Mouse (Mus musculus): ENCODE results near the gene 2810006K23Rik. TPM values are rescaled to one million over a fixed set of nuclear protein-coding genes. Genes with fewer than 3 reads are reported as not detected.

2810006K23Rik gene
- polyA plus RNA-seq, 1 experiment from 2014 or later: 22.1 TPM

GRCm38 (mm10) chr5:124366721-124367120, 38.8 kb downstream of the 2810006K23Rik start:
- 87% methylated on average over 3 of the region's 3 CpGs for WGBS
- Histone ChIP-seq H3K9me3 (no peaks in the 10 kb centered on the region), H3K4me1 (no peaks in the 10 kb centered on the region), H3K36me3 (peaks cover 42% of the 10 kb centered on the region), H3K27ac (no peak overlapping the region), H3K4me3 (no peak overlapping the region), H3K27me3 (ENCODE audit: insufficient read depth, poor library complexity, severe bottlenecking) (no peaks in the 10 kb centered on the region)
- DNase-seq (ENCODE audit: low spot score): no peak

DNA sequence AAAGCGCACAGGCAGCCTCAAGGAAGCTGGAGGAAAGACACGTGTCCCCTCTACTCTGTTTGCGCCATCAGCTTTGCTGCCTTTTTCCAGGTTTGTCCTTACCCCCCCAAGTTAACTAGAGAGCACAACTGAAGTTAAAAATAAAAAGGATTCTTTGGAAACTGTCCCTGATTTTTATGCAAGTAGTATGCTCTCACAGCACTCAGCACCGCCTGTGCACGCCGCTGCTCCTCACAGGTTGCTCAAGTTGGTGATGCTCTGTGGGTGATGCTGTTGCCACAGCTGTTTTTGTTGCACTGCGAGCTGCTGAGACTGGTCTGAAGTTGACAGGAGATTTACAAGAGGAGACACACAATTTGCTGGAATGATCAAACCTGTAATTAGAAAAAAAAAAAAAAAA, 46.4 kb downstream of the 2810006K23Rik start:
- WGBS: 98% methylated on average over 7 of the region's 7 CpGs
- Histone ChIP-seq H3K36me3 (peaks cover 96% of the 10 kb centered on the region), H3K9me3 (no peaks in the 10 kb centered on the region), H3K4me3 (no peak overlapping the region), H3K27me3 (ENCODE audit: insufficient read depth, poor library complexity, severe bottlenecking) (no peaks in the 10 kb centered on the region), H3K27ac (no peak overlapping the region), H3K4me1 (no peaks in the 10 kb centered on the region)
- DNase-seq (ENCODE audit: low spot score): peak; percentile 35

DNA sequence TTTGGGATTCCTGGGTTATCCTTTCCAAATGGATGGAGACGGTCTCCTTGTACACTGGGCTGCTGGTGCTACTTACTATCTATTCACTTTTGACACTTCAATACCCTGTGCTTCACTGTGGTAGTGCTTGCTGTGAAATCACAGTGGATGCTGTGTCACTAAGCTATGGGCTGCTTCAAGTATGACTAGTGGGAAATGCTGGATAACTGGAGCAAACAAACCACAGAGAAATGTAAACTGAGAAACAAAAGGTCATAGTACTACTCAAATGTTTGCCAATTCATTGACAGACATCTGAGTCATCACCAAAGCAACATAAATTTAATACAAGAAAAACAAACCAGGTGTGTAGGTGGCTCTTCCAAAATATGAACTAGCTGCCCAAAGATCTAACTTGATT, 48.5 kb downstream of the 2810006K23Rik start:
- 97% methylated on average over 1 of the region's 1 CpGs for WGBS
- H3K36me3 ChIP-seq: peaks cover 94% of the 10 kb centered on the region

DNA sequence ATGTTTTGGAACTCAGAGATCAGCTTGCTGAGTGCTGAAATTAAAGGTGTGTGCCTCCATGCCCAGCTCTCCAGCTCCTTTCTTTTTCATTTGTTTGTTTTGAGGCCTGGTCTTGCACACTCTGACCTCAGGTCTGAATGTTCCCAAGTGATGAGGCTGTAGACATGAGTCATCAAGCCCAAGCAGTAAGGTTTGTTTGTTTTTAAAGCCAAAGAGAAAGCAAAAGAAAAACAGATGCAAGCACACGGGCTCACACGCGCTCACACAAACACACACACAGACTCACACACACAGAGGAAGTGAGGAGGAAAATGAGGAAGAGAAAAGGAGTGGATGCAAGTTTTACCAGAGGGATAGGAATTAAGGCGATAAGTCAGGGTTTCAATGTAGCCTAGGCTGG, 49.3 kb downstream of the 2810006K23Rik start:
- WGBS: 90% methylated on average over 4 of the region's 4 CpGs
- H3K9me3 ChIP-seq: no peaks in the 10 kb centered on the region
- H3K4me1 ChIP-seq: no peaks in the 10 kb centered on the region
- H3K4me3 ChIP-seq: no peak overlapping the region
- no peak overlapping the region for H3K27ac ChIP-seq
- DNase-seq (ENCODE audit: low spot score): peak; percentile 33
- peaks cover 94% of the 10 kb centered on the region for H3K36me3 ChIP-seq
- H3K27me3 ChIP-seq (ENCODE audit: insufficient read depth, poor library complexity, severe bottlenecking): no peaks in the 10 kb centered on the region

More for the DNA sequence above, 48.5 kb downstream of the 2810006K23Rik start:
- H3K27me3 ChIP-seq (ENCODE audit: insufficient read depth, poor library complexity, severe bottlenecking): no peaks in the 10 kb centered on the region
- peak; percentile 6 for DNase-seq (ENCODE audit: low spot score)
- no peaks in the 10 kb centered on the region for H3K9me3 ChIP-seq
- no peak overlapping the region for H3K4me3 ChIP-seq
- H3K4me1 ChIP-seq: no peaks in the 10 kb centered on the region
- H3K27ac ChIP-seq: no peak overlapping the region

DNA sequence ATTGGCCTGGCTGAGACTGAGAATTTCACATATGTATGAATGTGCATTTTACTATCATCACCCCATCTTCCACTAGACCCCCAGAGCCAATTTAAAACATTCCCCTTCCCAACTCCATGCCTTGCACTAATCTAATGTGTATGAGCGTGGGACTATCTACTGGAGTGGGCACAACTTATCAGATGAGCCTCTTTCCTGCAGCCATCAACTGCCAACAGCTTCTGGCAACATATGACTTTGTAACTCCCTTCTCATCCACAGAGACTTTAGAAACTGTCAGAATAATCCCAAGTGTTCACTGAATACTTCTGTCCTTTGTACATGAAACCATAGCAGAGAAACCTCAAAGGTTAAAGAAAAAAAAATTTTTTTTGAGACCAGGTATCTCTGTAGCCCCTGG, 52.2 kb downstream of the 2810006K23Rik start:
- no peak for DNase-seq (ENCODE audit: low spot score)
- H3K4me1 ChIP-seq: no peaks in the 10 kb centered on the region
- H3K9me3 ChIP-seq: no peaks in the 10 kb centered on the region
- H3K4me3 ChIP-seq: no peak overlapping the region
- H3K27me3 ChIP-seq (ENCODE audit: insufficient read depth, poor library complexity, severe bottlenecking): no peaks in the 10 kb centered on the region
- WGBS: 92% methylated on average over 1 of the region's 1 CpGs
- H3K36me3 ChIP-seq: peaks cover 93% of the 10 kb centered on the region
- H3K27ac ChIP-seq: no peak overlapping the region

DNA sequence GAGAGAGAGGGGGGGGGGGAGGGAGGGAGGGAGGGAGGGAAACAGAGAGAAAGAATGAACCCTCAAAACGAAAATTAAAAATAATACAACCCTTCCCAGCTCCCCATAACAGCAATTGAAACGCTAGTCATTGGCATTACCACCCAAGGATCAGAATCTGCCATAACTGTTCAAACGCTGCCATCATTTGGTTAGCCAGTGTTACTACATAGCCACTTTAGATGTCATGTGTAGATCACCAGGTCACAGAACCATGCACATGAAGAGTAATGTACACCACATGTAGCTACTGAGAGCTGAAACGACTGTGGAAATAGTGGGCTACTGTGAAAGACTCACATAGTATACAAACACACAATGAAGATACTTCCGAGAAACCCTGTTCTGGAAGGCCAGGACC, 60.0 kb downstream of the 2810006K23Rik start:
- Histone ChIP-seq H3K36me3 (peaks cover 95% of the 10 kb centered on the region), H3K27ac (no peak overlapping the region), H3K4me3 (no peak overlapping the region), H3K9me3 (no peaks in the 10 kb centered on the region), H3K27me3 (ENCODE audit: insufficient read depth, poor library complexity, severe bottlenecking) (no peaks in the 10 kb centered on the region), H3K4me1 (no peaks in the 10 kb centered on the region)
- 85% methylated on average over 5 of the region's 5 CpGs for WGBS
- no peak for DNase-seq (ENCODE audit: low spot score)

Other genes starting within 250 kb of the 2810006K23Rik start
- gene Abcb9, start 232.3 kb upstream of the 2810006K23Rik start, polyA plus RNA-seq (2016; fragmentation: Nextera tagmentation; extraction: Ambion mirVana): 0.89 and 2.4 TPM in 2 replicates
- 19.6 and 20.1 TPM in 2 replicates for gene Ogfod2, start 215.8 kb upstream of the 2810006K23Rik start, polyA plus RNA-seq (2016; fragmentation: Nextera tagmentation; extraction: Ambion mirVana)
- 86.9 and 116 TPM in 2 replicates for gene Arl6ip4, start 212.0 kb upstream of the 2810006K23Rik start, polyA plus RNA-seq (2016; fragmentation: Nextera tagmentation; extraction: Ambion mirVana)
- gene Pitpnm2, start 78.3 kb upstream of the 2810006K23Rik start, polyA plus RNA-seq (2016; fragmentation: Nextera tagmentation; extraction: Ambion mirVana): 4.8 and 6.1 TPM in 2 replicates
- 15.6 and 20.5 TPM in 2 replicates for gene Mphosph9, start 117 bp upstream of the 2810006K23Rik start, polyA plus RNA-seq (2016; fragmentation: Nextera tagmentation; extraction: Ambion mirVana)
- gene Cdk2ap1, start 35.0 kb downstream of the 2810006K23Rik start, polyA plus RNA-seq (2016; fragmentation: Nextera tagmentation; extraction: Ambion mirVana): 34.4 and 43.7 TPM in 2 replicates
- 74.4 and 80.5 TPM in 2 replicates for gene Sbno1, start 97.9 kb downstream of the 2810006K23Rik start, polyA plus RNA-seq (2016; fragmentation: Nextera tagmentation; extraction: Ambion mirVana)
- gene Kmt5a, start 111.8 kb downstream of the 2810006K23Rik start, polyA plus RNA-seq (2016; fragmentation: Nextera tagmentation; extraction: Ambion mirVana): 49.6 and 54.5 TPM in 2 replicates
- 13.3 and 18.3 TPM in 2 replicates for gene Rilpl2, start 150.3 kb downstream of the 2810006K23Rik start, polyA plus RNA-seq (2016; fragmentation: Nextera tagmentation; extraction: Ambion mirVana)
- 25.5 and 26.8 TPM in 2 replicates for gene Snrnp35, start 155.0 kb downstream of the 2810006K23Rik start, polyA plus RNA-seq (2016; fragmentation: Nextera tagmentation; extraction: Ambion mirVana)
- 22.7 and 25.5 TPM in 2 replicates for gene Rilpl1, start 203.3 kb downstream of the 2810006K23Rik start, polyA plus RNA-seq (2016; fragmentation: Nextera tagmentation; extraction: Ambion mirVana)
- gene Tmed2, start 212.6 kb downstream of the 2810006K23Rik start, polyA plus RNA-seq (2016; fragmentation: Nextera tagmentation; extraction: Ambion mirVana): 523 and 570 TPM in 2 replicates
- gene Ddx55, start 224.8 kb downstream of the 2810006K23Rik start, polyA plus RNA-seq (2016; fragmentation: Nextera tagmentation; extraction: Ambion mirVana): 11.4 and 13.0 TPM in 2 replicates

Measured in heart, embryonic 10.5 days (tissue).